Mouse (Mus musculus) myocyte (in vitro differentiated cells): Measurements from ENCODE around the gene Nr1i2. TPM values are rescaled to one million over a fixed set of nuclear protein-coding genes. Genes with fewer than 3 reads are reported as not detected.

ENCODE experiments used
- H3K27me3 ChIP-seq: one replicate; pipeline ENCODE4 v1.6.1; 2011; ENCODE audit not compliant: control insufficient read depth, insufficient read depth, insufficient read length
- H3K36me3 ChIP-seq: one replicate; pipeline ENCODE4 v1.6.1; 2011; ENCODE audit not compliant: control insufficient read depth, insufficient read depth
- H3K4me2 ChIP-seq: one replicate; pipeline ENCODE4 v1.6.1; 2011; ENCODE audit warnings: low read depth, control low read depth
- H3K4me3 ChIP-seq: one replicate; pipeline ENCODE4 v1.5.1; 2011; ENCODE audit warnings: mild to moderate bottlenecking, control low read depth, moderate library complexity
- H3K79me2 ChIP-seq: one replicate; pipeline ENCODE4 v1.6.1; 2011; ENCODE audit not compliant: control insufficient read depth, insufficient read depth
- H3ac ChIP-seq: one replicate; pipeline ENCODE4 v1.6.1; 2011; ENCODE audit not compliant: control insufficient read depth, insufficient read length
- CEBPB ChIP-seq: IDR thresholded peaks from 2 replicates; pipeline ENCODE4 v1.6.1; 2011; ENCODE audit warnings: mild to moderate bottlenecking, moderate library complexity; ENCODE audit not compliant: poor library complexity, insufficient read depth, severe bottlenecking
- E2F4 ChIP-seq: IDR thresholded peaks from one replicate; pipeline ENCODE4 v1.6.1; 2011; ENCODE audit warnings: mild to moderate bottlenecking, control low read depth, moderate library complexity; ENCODE audit not compliant: insufficient read depth
- MAX ChIP-seq: IDR thresholded peaks from one replicate; pipeline ENCODE4 v1.6.1; 2011; ENCODE audit warnings: low read depth, mild to moderate bottlenecking, control low read depth
- MYOD1 ChIP-seq, 3 experiments: IDR thresholded peaks; one replicate each; pipeline ENCODE4 v1.6.1; 2011; ENCODE audit warnings: control low read depth in 2 of 3, low read depth in 2 of 3, mild to moderate bottlenecking in 2 of 3, moderate library complexity in 1 of 3; ENCODE audit not compliant: insufficient read length in 2 of 3, control insufficient read depth in 1 of 3
- MYOG ChIP-seq, 3 experiments: IDR thresholded peaks; one replicate each; pipeline ENCODE4 v1.6.1; 2011; ENCODE audit warnings: control low read depth in 2 of 3, low read depth in 2 of 3, mild to moderate bottlenecking in 2 of 3; ENCODE audit not compliant: insufficient read length in 2 of 3, control insufficient read depth in 1 of 3, insufficient read depth in 1 of 3
- POLR2A ChIP-seq: IDR thresholded peaks from one replicate; pipeline ENCODE4 v1.6.1; 2011; ENCODE audit warnings: low read depth, mild to moderate bottlenecking, control low read depth, moderate library complexity; ENCODE audit not compliant: insufficient read length
- POLR2AphosphoS2 ChIP-seq: IDR thresholded peaks from one replicate; pipeline ENCODE4 v1.6.1; 2011; ENCODE audit warnings: low read depth, control low read depth; ENCODE audit not compliant: insufficient read length
- REST ChIP-seq: IDR thresholded peaks from one replicate; pipeline ENCODE4 v1.6.1; 2011; ENCODE audit warnings: mild to moderate bottlenecking, control low read depth, moderate library complexity; ENCODE audit not compliant: insufficient read depth, insufficient read length
- SRF ChIP-seq: IDR thresholded peaks from one replicate; pipeline ENCODE4 v1.6.1; 2011; ENCODE audit warnings: low read depth; ENCODE audit not compliant: control insufficient read depth, insufficient read length
- TCF12 ChIP-seq: IDR thresholded peaks from one replicate; pipeline ENCODE4 v1.6.1; 2011; ENCODE audit warnings: mild to moderate bottlenecking, control low read depth; ENCODE audit not compliant: poor library complexity, insufficient read depth, severe bottlenecking
- TCF3 ChIP-seq: IDR thresholded peaks from one replicate; pipeline ENCODE4 v1.6.1; 2011; ENCODE audit warnings: low read depth, control low read depth; ENCODE audit not compliant: insufficient read length
- USF1 ChIP-seq: IDR thresholded peaks from one replicate; pipeline ENCODE4 v1.6.1; 2011; ENCODE audit warnings: low read depth, mild to moderate bottlenecking, control low read depth, moderate library complexity
- polyA plus RNA-seq: library from polyadenylated mRNA; unstranded; fragments of >200 nt; fragmentation: generic; extraction: Trizol; gene quantifications from one replicate; pipeline ENCODE4 v1.2.1, GENCODE M21; 2012; ENCODE audit warnings: missing spikeins

Gene Nr1i2
- polyA plus RNA-seq, 1 experiment, result not detected

GRCm38 (mm10) chr16:38308195-38308594 is 13.6 kb upstream of the Nr1i2 start:
- Histone ChIP-seq H3ac (no peak overlapping the region), H3K79me2 (no peaks in the 10 kb centered on the region), H3K27me3 (no peaks in the 10 kb centered on the region), H3K4me2 (no peak overlapping the region), H3K4me3 (no peak overlapping the region), H3K36me3 (no peaks in the 10 kb centered on the region)
- no peak for TF ChIP-seq USF1
- TF ChIP-seq MYOD1 (IDR thresholded peaks at IDR 0.05; ENCODE audit: control insufficient read depth in 1 of 3, insufficient read length in 2 of 3, low read depth in 2 of 3), result no peak
- TF ChIP-seq TCF12, result no peak
- TF ChIP-seq MAX, result no peak
- TF ChIP-seq POLR2AphosphoS2, result no peak
- no peak for TF ChIP-seq REST
- TF ChIP-seq E2F4, result no peak
- TF ChIP-seq TCF3, result no peak
- TF ChIP-seq POLR2A, result no peak
- no peak for TF ChIP-seq SRF
- TF ChIP-seq MYOG (IDR thresholded peaks at IDR 0.05; ENCODE audit: control insufficient read depth in 1 of 3, insufficient read depth in 1 of 3, insufficient read length in 2 of 3, low read depth in 2 of 3), result no peak
- TF ChIP-seq CEBPB, result no peak

DNA sequence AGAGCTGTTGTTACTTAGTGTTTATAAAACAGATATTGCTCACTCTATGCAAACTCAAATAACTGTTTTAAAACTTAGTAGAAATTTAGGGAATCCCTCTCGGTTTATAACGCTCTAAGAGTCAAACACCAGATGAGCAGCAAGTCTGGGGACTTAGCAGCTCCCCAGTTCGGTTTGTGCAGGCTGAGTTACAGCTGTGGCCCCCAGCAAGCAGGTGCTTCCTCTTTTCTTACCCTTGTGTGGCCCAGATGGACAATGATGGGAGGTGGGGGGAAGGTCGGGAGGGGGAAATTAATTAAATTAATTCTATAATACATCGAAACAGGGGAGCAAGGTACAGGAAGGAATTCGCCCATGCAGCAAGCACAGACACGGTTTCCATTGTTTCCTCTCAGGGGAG is 13.0 kb upstream of the Nr1i2 start:
- Histone ChIP-seq H3K4me2 (no peak overlapping the region), H3K27me3 (no peaks in the 10 kb centered on the region), H3ac (no peak overlapping the region), H3K4me3 (no peak overlapping the region), H3K36me3 (no peaks in the 10 kb centered on the region), H3K79me2 (no peaks in the 10 kb centered on the region)
- TF ChIP-seq MAX (no peak), TCF12 (no peak), MYOD1 (IDR thresholded peaks at IDR 0.05; ENCODE audit: control insufficient read depth in 1 of 3, insufficient read length in 2 of 3, low read depth in 2 of 3) (no peak), REST (no peak), E2F4 (no peak), SRF (no peak), MYOG (IDR thresholded peaks at IDR 0.05; ENCODE audit: control insufficient read depth in 1 of 3, insufficient read depth in 1 of 3, insufficient read length in 2 of 3, low read depth in 2 of 3) (no peak), POLR2A (no peak)

GRCm38 (mm10) chr16:38307221-38307605 is 12.6 kb upstream of the Nr1i2 start:
- no peak for TF ChIP-seq MYOD1 (IDR thresholded peaks at IDR 0.05; ENCODE audit: control insufficient read depth in 1 of 3, insufficient read length in 2 of 3, low read depth in 2 of 3)
- no peak for TF ChIP-seq TCF12
- TF ChIP-seq POLR2AphosphoS2, result no peak
- no peak for TF ChIP-seq REST
- TF ChIP-seq MAX, result no peak
- TF ChIP-seq POLR2A, result no peak
- no peak for TF ChIP-seq CEBPB
- TF ChIP-seq MYOG (IDR thresholded peaks at IDR 0.05; ENCODE audit: control insufficient read depth in 1 of 3, insufficient read depth in 1 of 3, insufficient read length in 2 of 3, low read depth in 2 of 3), result no peak
- TF ChIP-seq USF1, result no peak
- TF ChIP-seq SRF, result no peak
- no peak for TF ChIP-seq E2F4
- no peak for TF ChIP-seq TCF3
- no peaks in the 10 kb centered on the region for H3K36me3 ChIP-seq
- no peak overlapping the region for H3K4me3 ChIP-seq
- no peaks in the 10 kb centered on the region for H3K79me2 ChIP-seq
- H3K4me2 ChIP-seq, result no peak overlapping the region
- no peaks in the 10 kb centered on the region for H3K27me3 ChIP-seq
- no peak overlapping the region for H3ac ChIP-seq

DNA sequence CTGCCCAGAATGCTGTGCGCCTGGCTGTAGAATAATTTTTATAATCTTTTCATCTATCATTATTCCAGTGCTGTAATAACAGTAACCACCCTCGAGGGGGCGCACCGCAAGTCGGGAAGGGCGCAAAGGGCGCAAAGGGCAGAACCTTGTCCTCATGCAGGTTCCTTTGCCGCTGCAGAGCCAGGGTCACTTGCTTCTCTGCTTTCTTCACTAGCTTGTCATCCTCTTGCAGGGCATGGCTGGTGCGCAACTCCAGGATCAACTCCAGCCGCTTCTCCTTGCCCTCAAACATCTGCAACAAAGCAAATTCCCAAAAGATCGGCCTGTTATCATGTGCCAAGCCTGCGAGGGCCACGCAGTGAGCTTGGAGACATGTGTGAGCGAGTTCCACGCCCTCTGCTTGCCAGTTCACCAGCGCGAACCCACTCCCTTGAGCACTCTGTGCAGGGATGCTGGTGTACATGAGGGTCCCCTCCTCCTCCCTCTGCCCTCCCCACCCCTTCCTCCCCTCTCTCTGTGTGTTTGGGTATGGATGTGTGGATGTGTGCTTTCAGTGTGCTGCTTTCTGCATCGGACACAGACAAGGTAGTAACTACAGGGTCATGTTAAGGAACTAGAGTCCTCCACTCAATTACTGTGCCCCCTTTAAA is 12.1 kb upstream of the Nr1i2 start:
- Histone ChIP-seq H3K4me3 (no peak overlapping the region), H3K79me2 (no peaks in the 10 kb centered on the region), H3K27me3 (no peaks in the 10 kb centered on the region), H3K36me3 (no peaks in the 10 kb centered on the region), H3ac (no peak overlapping the region), H3K4me2 (no peak overlapping the region)
- TF ChIP-seq USF1 (no peak), TCF12 (no peak), REST (no peak), MAX (no peak), TCF3 (no peak), E2F4 (no peak), POLR2A (no peak), POLR2AphosphoS2 (no peak), MYOD1 (IDR thresholded peaks at IDR 0.05; ENCODE audit: control insufficient read depth in 1 of 3, insufficient read length in 2 of 3, low read depth in 2 of 3) (no peak), CEBPB (no peak)
